Mouse (Mus musculus) c-Kit-negative CD71-positive TER-119-positive erythroid progenitor cells, embryonic 14.5 days (primary cell): ENCODE results near the gene Sstr5.

ENCODE experiments used
- DNase-seq: peaks from one replicate; pipeline ENCODE4 v3.0.0-alpha.2; 2013; ENCODE audit warnings: low read depth, low spot score

Gene Sstr5

DNA sequence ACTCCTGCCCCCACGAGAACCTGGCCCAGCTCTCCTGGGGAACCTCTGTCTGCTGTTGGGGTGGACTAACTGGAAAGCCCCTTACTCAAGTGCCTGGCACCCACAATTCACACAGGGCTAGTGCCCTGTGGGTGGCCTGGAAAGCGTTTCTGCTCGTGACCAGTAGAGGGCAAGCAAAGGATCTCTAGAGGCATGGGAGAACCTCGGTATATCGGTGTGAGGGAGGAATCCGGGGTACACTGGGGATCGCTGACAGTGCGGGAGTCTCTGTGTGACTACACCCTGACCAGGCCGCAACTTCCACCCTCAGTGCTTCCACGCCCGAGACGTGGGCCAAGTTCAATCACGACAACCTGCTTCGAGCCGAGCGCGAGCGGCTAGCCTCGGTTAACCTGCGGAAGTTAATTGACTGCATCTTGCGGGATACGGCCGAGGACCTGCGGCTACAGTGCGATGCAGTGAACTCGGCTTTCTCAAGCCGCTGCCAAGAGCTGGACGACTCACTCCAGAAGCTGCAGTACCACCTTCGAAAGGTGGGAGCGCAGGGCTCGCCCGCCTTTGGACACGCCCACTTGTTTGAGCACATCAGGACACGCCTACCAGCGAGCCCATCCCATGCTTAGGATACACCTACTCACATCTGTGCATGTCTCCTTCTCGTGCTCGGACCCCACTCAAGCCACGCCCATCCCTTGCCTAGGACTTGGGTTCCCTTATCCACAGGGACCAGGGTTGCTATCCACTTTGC is 22.6 kb downstream of the Sstr5 start:
- DNase-seq: peak; percentile 20

DNA sequence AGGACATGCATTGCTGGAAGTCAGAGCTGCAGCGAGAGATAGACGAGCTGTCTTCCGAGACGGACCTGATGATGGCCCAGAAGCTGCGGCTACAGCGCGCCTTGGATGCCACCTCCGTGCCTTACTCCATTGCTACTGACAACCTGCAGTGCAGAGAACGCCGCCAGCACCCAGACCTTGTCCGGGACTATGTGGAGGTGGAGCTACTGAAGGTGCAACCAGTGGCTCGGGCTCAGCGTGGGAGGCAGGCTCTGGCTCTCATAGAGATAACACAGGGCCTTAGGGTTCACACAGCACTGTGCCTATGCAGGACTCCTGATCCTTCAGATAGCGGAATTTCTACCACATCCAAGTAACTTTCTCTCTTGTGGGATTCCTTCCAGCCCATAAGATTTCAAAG is 25.0 kb downstream of the Sstr5 start:
- no peak for DNase-seq

DNA sequence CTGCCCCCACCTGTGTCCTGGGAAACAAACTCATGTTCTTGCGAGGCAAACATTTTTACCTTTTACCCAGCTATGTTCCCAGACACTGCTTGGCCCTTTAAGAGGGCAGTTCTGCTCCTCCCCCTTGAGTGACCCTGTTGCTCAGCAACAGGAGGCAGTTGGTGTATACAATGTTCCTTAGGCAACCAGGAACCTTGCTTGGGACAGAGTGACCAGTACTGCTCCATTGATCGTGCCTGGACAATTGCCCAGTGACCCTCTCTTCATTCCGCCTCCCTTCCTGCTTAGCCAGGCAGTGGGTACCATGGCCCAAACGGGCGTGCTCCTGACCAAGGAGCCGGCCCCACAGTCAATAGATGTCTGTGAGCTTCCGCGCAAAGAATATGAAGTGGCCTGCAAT is 25.7 kb downstream of the Sstr5 start:
- DNase-seq: no peak

DNA sequence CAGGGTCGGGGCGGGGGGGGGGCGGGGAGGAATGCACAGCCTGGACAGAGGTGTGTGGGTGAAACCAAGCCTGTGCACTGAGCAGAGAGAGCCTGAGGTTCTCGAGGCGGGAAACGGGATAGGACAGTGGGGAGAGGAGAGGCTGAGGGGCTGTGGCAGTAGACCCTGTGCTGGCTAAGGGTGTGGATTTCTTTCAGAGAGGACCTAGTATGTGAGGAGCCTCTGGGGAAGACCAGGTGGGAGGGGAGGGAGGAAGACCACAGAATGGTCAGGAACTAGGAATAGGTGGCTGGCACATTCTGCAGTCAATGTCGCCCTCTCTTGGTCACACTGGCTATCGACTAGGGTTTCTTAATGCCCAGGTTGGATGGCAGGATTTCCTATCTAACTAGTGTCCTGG is 27.3 kb downstream of the Sstr5 start:
- no peak for DNase-seq

DNA sequence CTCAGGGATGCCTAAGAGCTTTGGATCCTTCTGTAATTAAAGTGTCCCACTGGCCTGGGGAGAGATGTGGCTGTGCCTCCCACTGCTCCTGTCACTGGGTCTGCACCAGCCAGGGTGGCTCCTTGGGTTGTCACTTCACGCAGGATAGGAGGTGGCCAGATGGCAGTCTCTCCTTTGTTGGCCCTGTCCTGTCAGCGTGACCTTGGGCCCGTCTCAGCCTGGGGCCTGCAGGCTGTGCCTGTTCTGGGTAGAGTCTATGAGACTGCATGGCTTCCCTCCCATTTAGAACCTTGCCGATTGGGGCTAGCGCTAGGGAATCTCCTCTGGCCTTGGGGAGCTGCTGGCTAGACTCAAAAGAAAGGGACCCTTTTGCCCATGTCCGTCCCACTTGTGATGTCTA is 28.8 kb downstream of the Sstr5 start:
- no peak for DNase-seq

DNA sequence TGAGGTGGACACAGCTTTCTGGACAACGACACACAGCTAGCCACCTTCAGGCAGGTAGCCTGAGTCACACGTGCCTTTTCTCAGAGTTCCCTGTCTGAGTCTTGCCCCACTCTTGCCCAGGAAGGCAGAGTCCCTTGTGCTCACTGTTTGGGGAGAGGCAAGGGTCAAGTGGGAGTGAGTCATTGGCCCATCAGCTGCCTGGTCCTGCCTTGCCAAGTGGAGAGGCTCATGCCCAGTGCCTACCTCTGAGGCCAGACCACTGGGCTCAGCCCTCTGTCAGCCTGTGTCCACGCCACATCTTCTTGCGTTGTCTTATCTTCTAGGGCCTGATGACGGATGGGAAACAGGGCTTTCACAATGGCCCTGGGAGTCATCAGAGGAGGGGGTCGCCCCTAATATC is 29.3 kb downstream of the Sstr5 start:
- no peak for DNase-seq

DNA sequence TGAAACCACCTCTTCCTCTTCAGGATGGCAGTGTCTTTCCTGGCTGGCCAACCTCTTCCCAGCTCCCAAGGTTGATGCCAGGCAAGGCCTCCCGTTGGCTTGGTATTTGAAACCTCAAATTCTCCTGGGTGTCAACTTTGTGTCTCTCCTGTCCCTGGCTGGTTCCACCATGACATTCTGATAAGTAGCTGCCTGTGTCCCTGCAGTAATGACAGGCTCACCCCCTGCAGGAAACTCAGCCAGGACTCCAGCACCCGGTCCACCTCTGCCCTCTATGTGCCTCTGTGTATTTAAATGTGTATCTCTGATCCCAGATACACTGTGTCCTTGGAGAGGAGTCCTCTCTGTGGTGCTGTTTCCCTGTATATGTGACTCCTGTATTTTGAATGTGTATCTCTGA is 30.8 kb downstream of the Sstr5 start:
- no peak for DNase-seq

DNA sequence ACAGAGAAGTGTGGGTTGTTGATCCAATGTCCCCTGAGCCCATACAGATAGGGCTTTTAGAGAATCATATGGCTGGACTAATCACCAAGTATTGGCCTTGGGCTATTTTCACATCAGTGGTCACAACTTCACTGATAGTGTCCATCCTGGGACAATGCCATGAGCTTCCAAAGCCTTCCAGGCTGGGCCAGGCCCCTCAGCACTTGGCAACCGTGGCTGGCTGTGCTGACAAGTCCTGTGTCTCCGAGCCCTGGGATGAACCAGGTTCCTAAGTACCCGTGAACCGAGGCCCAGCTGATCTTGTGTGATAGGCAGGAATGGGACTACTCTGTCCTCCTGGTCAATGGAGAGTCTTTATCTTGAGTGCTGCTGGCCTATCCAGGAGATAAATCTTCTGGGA is 33.0 kb downstream of the Sstr5 start:
- DNase-seq: no peak

DNA sequence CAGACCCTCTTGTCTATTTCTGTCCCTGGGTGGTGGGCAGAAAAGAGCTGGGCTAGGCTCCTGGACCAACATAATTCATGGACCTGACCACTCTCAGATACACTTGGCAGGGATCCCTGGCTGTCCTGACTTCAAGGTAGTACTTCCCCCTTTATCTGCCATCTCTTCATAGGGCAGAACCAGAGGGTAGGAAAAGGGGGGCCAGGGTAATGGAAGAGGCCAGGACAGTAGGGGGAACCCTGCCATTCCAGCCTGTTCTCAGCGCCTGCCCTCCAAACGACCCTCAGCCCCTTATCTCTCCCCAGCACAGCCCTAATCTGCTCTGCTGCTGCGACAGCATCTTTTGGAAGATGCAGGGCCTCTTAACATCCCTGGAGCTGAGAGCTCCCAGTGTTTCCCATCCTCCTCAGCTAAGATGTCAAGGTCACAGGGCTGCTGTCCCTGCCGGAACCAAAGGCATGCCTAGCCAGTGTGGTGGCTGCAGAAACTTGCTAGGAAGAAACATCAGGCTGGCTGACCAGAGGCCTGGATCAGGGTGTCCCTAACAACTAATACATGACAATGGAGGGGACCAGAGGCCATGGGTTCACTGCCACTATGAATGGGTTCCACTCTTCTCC is 33.7 kb downstream of the Sstr5 start:
- DNase-seq: no peak

DNA sequence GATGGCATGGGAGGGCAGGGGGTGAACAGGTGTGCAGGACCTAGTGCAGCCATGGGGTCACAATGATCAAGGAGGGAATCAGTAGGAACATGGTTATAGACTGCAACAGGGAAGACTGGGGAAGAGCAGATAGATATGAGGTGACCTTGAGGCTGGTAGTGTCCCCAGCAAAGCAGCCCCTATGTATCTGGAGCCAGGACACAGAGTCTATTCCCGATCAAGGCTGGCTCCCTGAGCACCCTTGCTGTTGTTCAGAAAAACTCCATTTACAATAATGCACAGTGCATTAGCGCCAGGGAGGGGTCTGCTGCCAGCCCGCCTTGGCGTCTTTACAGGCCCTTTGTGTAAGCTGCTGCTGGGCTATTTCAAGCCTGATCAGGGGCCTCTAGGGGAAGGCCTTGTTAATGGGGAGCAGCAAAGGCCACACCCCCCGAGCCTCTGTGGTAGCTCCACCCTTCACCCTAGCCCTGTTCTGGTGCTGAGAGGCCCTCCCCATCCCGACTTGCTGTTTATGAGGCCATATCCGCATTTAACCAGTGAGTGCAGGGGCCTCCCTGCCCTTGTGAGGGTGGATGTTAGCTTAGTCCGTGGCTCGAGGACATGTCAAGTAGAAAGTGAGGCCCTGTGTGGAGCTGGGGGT is 34.7 kb downstream of the Sstr5 start:
- DNase-seq: no peak

DNA sequence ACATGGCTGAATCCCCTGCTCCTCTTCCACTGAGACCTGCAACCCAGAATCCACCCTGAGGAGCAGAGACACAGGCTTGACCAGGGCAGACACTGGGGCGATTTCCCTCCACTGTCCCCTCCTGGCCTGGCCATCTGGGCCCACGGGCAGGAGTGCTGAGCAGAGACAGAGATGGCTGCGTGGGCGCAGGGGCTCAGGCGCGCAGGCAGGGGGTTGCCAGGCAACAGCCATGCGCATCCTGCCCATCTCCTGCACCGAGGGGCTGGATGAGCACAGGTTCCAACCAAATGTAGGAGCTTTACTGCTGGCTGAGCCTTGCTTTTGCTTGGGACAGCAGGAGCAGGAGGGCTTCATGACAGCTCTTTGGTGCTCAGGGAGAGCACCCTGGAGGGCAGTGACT is 40.5 kb downstream of the Sstr5 start:
- DNase-seq: no peak

DNA sequence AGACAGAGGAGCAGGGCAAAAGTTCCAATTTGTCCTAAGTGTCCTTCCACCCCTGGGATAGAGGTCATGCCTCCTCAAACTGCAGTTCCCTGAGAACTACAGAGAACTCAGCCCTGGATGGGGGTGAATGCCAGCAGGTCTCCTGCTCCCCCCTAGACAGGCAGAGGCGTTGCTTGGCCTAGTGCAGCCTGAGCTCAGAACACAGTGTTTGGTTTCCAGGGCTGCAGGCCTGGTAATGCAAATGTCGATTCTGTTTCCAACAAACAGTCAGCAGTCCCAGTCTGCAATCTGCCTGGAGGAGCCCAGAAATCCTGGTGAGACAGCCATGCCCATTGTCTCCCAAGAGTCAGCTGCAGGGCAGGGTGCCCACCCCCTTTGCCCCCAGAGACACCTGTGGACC is 42.8 kb downstream of the Sstr5 start, which contains the start of gene Tekt4:
Gene Tekt4 (plus strand): TSS at position 344 of the 400 bp plus-strand sequence.
- DNase-seq: no peak

DNA sequence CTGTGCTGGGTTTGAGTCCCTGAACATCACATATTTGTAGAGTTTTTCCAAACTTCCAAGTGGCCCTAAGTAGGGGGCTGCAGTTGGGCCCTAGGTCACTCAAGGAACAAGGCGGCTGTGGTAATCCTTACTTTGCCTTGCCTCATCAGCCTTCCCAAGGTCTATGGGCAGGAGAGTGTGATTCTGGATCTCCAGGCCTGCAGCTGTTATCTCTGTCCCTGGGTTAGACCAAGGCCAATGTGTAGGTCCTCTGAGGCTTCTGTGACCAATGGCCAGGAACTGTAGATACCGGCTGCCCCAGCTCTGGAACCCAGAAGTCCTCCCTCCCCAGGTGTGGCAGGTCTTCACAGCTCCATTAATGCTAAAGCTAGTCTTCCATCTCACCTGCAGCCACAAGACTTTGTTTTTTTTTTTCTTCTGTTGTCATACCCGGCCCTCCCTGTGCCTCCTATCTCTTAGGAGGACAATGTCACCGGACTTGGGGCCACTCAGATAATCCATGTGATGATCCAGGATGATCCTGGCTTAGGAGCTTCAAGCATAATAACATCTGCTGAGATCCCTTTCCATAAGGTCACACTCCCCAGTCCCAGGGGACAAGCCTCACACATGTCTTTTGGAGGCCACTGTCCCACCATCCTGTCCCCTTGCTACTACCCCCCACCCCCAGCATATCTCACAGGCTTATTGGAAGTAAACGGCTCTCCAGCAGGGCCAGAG is 44.7 kb downstream of the Sstr5 start:
- DNase-seq: no peak

DNA sequence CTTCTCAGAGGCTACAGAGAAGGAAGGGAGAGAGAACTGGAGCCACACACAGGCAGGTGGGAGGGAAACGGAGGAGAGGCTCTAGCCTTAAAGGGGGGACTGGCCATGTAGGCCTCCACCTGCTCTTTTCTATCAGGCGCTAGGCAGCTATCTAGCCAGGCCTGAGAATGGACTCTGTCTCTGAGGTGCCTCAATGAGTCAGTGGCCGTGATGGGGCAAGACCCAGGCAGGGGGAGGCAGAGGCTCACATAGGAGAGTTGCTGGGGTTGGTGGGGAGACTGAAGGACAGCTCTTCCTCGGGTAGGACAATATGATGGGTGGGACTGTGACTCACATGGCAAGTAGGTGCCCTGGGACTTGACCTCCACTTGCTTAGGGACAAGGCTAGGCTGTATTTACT is 46.8 kb downstream of the Sstr5 start:
- no peak for DNase-seq

DNA sequence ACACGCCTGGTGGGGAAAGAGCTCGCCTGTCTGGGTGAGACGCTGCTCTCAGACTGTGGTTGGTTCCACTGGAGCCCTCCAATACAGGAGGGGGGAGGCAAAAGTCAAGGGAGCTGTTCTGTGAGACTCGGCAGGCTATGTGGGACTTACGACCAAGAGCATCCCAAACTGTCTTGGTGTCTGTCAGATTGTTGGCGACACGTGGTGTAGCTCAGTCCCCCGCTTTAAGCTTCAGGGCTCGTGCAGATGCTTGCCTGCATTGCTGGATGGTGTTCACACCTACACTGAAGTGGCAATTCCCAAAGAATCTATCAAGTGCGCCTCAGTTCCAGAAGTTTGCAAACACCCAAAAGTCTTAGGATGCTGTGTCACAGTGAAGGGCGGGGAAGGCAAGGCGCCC is 49.2 kb downstream of the Sstr5 start:
- no peak for DNase-seq

DNA sequence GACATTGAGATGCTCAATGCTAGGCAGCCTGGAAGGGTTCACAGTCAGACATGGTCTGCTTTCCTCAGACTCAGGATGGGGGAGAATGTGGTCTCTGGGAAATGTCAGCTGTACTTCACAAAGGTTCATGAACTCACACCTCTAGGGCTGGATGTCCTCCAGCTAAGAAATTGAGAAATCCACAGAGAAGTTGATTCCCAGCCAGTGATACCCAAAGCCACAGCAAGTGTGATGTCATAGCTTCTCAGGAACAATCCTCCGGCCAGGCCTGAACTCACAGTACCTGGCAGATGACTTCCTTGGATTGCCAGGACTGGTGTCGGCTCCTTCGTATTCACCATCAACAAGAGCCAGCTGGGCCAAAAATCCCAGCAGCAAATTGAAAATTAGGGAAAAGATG is 51.2 kb downstream of the Sstr5 start:
- no peak for DNase-seq

DNA sequence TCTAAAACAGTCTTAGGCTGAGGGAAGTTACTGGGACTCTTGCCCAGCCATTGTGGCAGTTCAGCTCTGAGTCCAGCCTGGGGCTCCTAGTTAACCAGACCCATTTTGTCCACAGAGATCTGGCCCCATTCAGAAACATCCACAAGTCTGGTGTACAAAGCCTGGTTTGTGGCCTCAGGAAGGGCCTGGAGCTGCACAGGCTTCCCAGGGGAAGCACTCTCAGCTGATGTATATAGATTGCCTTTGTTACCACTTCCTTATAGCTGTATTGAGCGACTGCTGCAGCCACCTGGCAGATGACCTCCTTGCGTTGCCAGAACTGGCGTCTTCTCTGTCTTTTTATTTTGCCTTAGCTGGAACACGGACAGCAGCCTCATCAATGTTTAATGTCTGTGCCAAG is 52.0 kb downstream of the Sstr5 start:
- no peak for DNase-seq

DNA sequence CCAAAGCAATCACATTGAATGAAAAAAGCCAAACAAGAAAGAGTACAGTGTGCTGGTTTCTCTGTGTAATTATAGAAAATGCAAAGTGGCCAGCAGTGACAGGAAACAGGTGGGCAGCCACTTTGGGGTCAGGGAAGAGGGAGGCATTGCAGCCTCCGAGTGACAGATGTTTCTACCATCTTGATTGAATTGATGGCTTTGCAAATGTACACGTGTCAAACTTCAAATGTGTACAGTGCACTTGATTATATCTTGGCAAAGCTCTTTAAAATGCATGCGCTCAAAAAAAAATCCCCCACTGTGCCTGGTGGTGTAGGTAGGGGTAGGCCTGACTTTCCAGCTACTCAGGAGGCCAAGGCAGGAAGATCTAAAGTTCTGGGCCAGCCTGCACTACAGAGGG is 54.2 kb downstream of the Sstr5 start:
- DNase-seq: no peak

DNA sequence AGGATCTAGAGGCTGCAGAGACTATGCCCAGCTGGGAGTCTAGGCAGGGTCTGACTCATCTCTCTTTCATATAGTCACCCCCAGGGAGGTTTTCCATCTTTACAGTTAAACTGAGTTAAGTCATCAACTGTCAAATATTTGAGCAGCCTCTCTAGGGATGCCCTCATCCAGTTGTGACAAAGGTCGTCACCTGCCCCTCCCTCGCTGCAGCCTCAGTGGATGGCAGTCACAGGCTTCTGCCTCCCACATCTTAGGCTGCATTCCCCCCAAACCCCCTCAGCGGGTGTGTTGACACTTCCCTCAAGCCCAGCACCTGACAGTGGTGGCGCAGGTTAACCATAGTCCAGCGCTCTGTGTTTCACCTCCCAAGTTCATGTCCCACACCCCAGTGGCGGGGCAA is 55.7 kb downstream of the Sstr5 start:
- no peak for DNase-seq
